Mouse (Mus musculus) left cerebral cortex, postnatal 10 days (tissue): ENCODE data around the gene Plgrkt. TPM values are rescaled to one million over a fixed set of nuclear protein-coding genes. Genes with fewer than 3 reads are reported as not detected.

ENCODE experiments used
- DNase-seq, 2 experiments: peaks; one replicate each; pipeline ENCODE4 v3.0.0; 2021 to 2022; ENCODE audit warnings: low spot score in 2 of 2, mixed read lengths in 1 of 2; ENCODE audit errors: extremely low spot score in 1 of 2
- intact Hi-C: fragments of 180-260 bp; cut with DNase I; formaldehyde crosslinking; loops from one replicate; pipeline ENCODE4 v1.15.1; 2025
- total RNA-seq, 2 experiments: library from RNA; stranded (reverse); gene quantifications; 2 replicates each; pipeline ENCODE4 v1.2.3; 2021

Plgrkt gene
- total RNA-seq, 2 experiments from 2014 or later: 28.5 to 29.1 TPM

- no peak for DNase-seq
- intact Hi-C loops: no loop called here
Observed at GRCm38 (mm10) chr19:29323416-29324049, 43.7 kb downstream of the Plgrkt start.

- intact Hi-C loops: loop anchor here (5.0 kb wide), 1 partner anchor 40 kb away; no protein-coding TSS in a partner anchor
- no peak for DNase-seq
Observed at GRCm38 (mm10) chr19:29312661-29313060, 54.5 kb downstream of the Plgrkt start.

- intact Hi-C loops: loop anchor here (5.0 kb wide), 1 partner anchor 41 kb away; no protein-coding TSS in a partner anchor
- DNase-seq: no peak
Observed at GRCm38 (mm10) chr19:29311791-29312190, 55.4 kb downstream of the Plgrkt start.

GRCm38 (mm10) chr19:29308832-29309231 lies 58.4 kb downstream of the Plgrkt start:
- intact Hi-C loops: no loop called here
- no peak for DNase-seq

GRCm38 (mm10) chr19:29302119-29302518 lies 65.1 kb downstream of the Plgrkt start:
- intact Hi-C loops: no loop called here
- no peak for DNase-seq

GRCm38 (mm10) chr19:29300919-29301318 lies 66.3 kb downstream of the Plgrkt start:
- DNase-seq: no peak
- intact Hi-C loops: no loop called here

Other genes with a start within 250 kb of the Plgrkt start
- 10 to 100 TPM; 28.5 to 29.2 TPM for gene Jak2, start 115.6 kb downstream of the Plgrkt start, total RNA-seq
- under 1 TPM in 1 of 2 experiments, not detected in 1; 0.53 TPM for gene Insl6, start 42.0 kb downstream of the Plgrkt start, total RNA-seq
- gene Rln1, start 32.7 kb downstream of the Plgrkt start, total RNA-seq: 1 to 10 TPM; 2.0 to 2.6 TPM
- under 1 TPM; 0.51 to 0.99 TPM for gene Cd274, start 65 bp upstream of the Plgrkt start, total RNA-seq
- gene Pdcd1lg2, start 43.5 kb upstream of the Plgrkt start, total RNA-seq: not detected
- 10 to 100 TPM; 38.8 to 39.4 TPM for gene Ric1, start 154.9 kb upstream of the Plgrkt start, total RNA-seq